Mouse (Mus musculus) forebrain, embryonic 11.5 days (tissue): ENCODE results near the gene Slc12a8. TPM values are rescaled to one million over a fixed set of nuclear protein-coding genes. Genes with fewer than 3 reads are reported as not detected.

ENCODE experiments used
- ATAC-seq: fragments of 200-750 bp; cut with Nextera tagmentation; replicated peaks from 2 replicates; pipeline ENCODE4 v1.8.0; 2017; ENCODE audit warnings: moderate TSS enrichment; ENCODE audit not compliant: low FRiP score
- DNase-seq: peaks from one replicate; pipeline ENCODE4 v3.0.0-alpha.2; 2017; ENCODE audit warnings: low spot score
- H3K27ac ChIP-seq: fragments of 300-500 bp; sonication (generic); 2 replicates; pipeline ENCODE4 v1.5.1; 2014; ENCODE audit warnings: low read depth, low read length
- H3K27me3 ChIP-seq: fragments of 300-500 bp; sonication (generic); 2 replicates; pipeline ENCODE4 v1.6.1; 2014; ENCODE audit warnings: mild to moderate bottlenecking, low read length, mixed read lengths; ENCODE audit not compliant: control insufficient read depth, insufficient read depth
- H3K36me3 ChIP-seq: fragments of 300-500 bp; sonication (generic); 2 replicates; pipeline ENCODE4 v1.6.1; 2014; ENCODE audit warnings: mild to moderate bottlenecking, low read length, moderate library complexity, mixed read lengths; ENCODE audit not compliant: control insufficient read depth, insufficient read depth
- H3K4me1 ChIP-seq: fragments of 300-500 bp; sonication (generic); replicated peaks from 2 replicates; pipeline ENCODE4 v1.6.1; 2014; ENCODE audit warnings: low read length, mixed read lengths; ENCODE audit not compliant: control insufficient read depth, insufficient read depth
- H3K4me2 ChIP-seq: fragments of 300-500 bp; sonication (generic); 2 replicates; pipeline ENCODE4 v1.6.1; 2014; ENCODE audit warnings: low read depth, mild to moderate bottlenecking, low read length, moderate library complexity, mixed read lengths; ENCODE audit not compliant: severe bottlenecking
- H3K4me3 ChIP-seq: fragments of 300-500 bp; sonication (generic); 2 replicates; pipeline ENCODE4 v1.5.1; 2014; ENCODE audit warnings: low read depth, low read length
- H3K9ac ChIP-seq: fragments of 300-500 bp; sonication (generic); 2 replicates; pipeline ENCODE4 v1.6.1; 2014; ENCODE audit warnings: low read length
- H3K9me3 ChIP-seq: fragments of 300-500 bp; sonication (generic); 2 replicates; pipeline ENCODE4 v1.6.1; 2016; ENCODE audit warnings: low read length, mixed read lengths; ENCODE audit not compliant: control insufficient read depth
- WGBS: fragments of 180-500 bp; shearing (Covaris S2); extraction: QIAGEN DNeasy Blood & Tissue Kit; methylation state at CpG from one replicate; pipeline ENCODE4 v1.1.7; 2014; 5-methylcytosine and 5-hydroxymethylcytosine counted together
- polyA plus RNA-seq: library from polyadenylated mRNA; unstranded; fragments of >200 nt; fragmentation: Nextera tagmentation; extraction: Ambion mirVana; gene quantifications from 2 replicates; pipeline ENCODE4 v1.2.1, GENCODE M21; 2014

Gene Slc12a8
- polyA plus RNA-seq, 1 experiment from 2014 or later: 1.3 TPM

DNA sequence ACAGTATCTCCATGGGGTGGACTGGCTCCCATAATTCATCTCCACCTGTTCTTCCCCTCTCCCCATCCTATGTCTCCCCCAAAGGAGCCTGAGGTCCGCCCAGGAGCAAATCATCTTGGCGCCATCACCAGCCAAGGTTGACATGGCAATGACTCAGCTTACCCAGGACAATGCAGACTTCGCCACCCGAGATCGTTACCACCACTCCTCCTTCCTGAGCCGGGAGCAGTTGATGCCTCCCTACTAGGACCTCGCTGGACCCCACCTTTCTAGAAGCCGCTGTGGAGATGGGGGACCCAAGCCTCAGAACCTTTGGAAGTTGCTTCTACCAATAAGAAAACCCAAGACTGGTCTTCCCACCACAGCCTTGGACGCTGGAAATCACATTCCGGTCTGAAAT, 145.7 kb downstream of the Slc12a8 start:
- Histone ChIP-seq H3K27me3 (no peaks in the 10 kb centered on the region), H3K9me3 (no peaks in the 10 kb centered on the region), H3K27ac (no peak overlapping the region), H3K9ac (no peak overlapping the region), H3K4me1 (no peaks in the 10 kb centered on the region), H3K36me3 (no peaks in the 10 kb centered on the region), H3K4me3 (no peak overlapping the region), H3K4me2 (no peak overlapping the region)
- ATAC-seq (no peak), DNase-seq (no peak)
- WGBS: 91% methylated on average over 10 of the region's 10 CpGs

DNA sequence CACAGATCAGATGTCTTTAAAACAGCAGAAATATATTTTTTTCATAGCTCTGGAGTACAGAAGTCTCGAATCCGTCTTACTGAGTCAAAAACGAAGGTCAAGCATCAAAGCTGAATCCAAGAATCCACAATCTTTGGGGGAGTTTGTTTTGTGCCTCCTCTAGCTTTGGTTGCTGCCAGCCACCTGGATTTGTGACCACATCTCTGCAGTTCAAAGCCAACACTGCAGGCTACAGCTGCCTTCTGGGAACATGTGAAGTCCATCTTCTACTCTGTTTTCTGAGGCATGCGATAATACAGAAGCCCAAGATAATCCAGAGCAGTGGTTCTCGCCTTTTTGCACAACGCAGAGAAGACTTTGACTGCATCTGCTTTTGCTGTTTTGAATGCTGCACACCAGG, 149.1 kb downstream of the Slc12a8 start:
- no peaks in the 10 kb centered on the region for H3K9me3 ChIP-seq
- no peaks in the 10 kb centered on the region for H3K27me3 ChIP-seq
- 88% methylated on average over 6 of the region's 6 CpGs for WGBS
- H3K36me3 ChIP-seq: no peaks in the 10 kb centered on the region
- H3K9ac ChIP-seq: no peak overlapping the region
- no peak overlapping the region for H3K4me3 ChIP-seq
- DNase-seq (no peak), ATAC-seq (no peak)
- no peak overlapping the region for H3K27ac ChIP-seq
- H3K4me1 ChIP-seq: no peaks in the 10 kb centered on the region
- no peak overlapping the region for H3K4me2 ChIP-seq

DNA sequence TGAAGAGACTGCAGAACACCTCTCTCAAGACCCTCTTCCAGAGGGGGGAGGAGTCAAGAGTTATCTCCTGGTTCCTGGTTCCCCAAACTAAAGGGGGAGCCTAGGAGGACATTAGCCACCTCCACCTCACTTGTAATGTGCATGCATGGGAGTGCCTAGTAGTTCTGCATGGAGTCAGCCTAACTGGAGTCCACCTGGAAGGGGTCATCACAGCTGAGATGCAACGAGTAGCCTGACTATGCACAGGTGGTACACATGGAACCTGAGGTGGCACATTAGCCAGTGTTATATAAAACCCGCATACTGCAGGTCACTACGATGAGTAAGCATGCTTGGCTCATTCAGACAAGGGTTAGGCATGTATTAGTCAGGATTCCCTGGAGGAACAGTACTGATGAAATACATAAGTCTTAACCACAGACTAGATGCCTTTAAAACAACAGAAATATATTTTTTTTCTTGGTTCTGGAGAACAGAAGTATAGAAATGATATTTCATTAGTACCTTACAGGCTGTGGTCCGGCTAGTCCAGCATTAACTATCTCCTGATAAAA, 149.9 kb downstream of the Slc12a8 start:
- no peak overlapping the region for H3K4me2 ChIP-seq
- H3K4me3 ChIP-seq: no peak overlapping the region
- no peaks in the 10 kb centered on the region for H3K4me1 ChIP-seq
- H3K27ac ChIP-seq: no peak overlapping the region
- no peaks in the 10 kb centered on the region for H3K9me3 ChIP-seq
- 86% methylated on average over 4 of the region's 4 CpGs for WGBS
- ATAC-seq: no peak
- H3K9ac ChIP-seq: no peak overlapping the region
- DNase-seq: no peak
- no peaks in the 10 kb centered on the region for H3K36me3 ChIP-seq
- H3K27me3 ChIP-seq: no peaks in the 10 kb centered on the region

DNA sequence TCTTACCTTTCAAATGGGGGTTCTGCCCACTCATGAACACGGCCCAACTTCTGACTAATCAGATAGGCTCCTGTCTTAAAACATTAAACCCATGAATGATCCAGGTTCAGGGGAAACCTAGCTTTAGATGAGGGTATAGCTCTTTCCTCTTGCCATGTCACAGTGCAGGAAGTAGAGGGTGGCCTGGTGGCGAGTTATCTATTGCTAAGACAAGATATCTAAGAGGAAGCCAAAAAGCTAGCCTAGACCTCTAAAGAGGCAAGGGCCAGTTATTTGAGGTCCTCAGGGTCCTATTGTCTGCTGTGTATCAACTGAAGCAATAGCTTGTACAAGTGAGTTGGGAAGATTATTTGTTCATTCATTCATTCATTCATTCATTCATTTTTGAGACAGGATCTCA, 151.3 kb downstream of the Slc12a8 start:
- ATAC-seq (no peak), DNase-seq (no peak)
- H3K9ac ChIP-seq: no peak overlapping the region
- H3K36me3 ChIP-seq: no peaks in the 10 kb centered on the region
- H3K4me2 ChIP-seq: no peak overlapping the region
- WGBS: 96% methylated on average over 2 of the region's 2 CpGs
- no peak overlapping the region for H3K27ac ChIP-seq
- H3K4me1 ChIP-seq: no peaks in the 10 kb centered on the region
- no peaks in the 10 kb centered on the region for H3K9me3 ChIP-seq
- H3K4me3 ChIP-seq: no peak overlapping the region
- no peaks in the 10 kb centered on the region for H3K27me3 ChIP-seq

DNA sequence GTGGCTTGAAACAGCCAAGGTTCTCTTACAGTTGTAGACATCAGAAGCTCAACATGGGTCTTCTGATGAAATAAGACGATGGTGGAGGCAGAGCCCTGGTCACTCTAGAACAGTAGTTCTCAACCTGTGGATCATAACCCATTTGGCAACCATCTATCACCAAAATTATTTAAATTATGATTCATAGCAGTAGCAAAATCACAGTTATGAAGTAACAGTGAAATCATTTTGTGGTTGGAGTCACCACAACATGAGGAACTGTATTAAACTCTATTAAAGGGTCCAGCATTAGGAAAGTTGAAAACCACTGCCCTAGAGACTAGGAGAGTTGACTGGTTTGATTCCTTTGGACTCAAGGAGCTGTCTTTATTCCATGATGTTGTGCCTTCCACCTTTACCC, 151.9 kb downstream of the Slc12a8 start:
- H3K4me2 ChIP-seq: no peak overlapping the region
- H3K27me3 ChIP-seq: no peaks in the 10 kb centered on the region
- no peak for DNase-seq
- no peaks in the 10 kb centered on the region for H3K36me3 ChIP-seq
- ATAC-seq: no peak
- H3K4me1 ChIP-seq: no peaks in the 10 kb centered on the region
- H3K4me3 ChIP-seq: no peak overlapping the region
- H3K9ac ChIP-seq: no peak overlapping the region
- H3K9me3 ChIP-seq: no peaks in the 10 kb centered on the region
- no peak overlapping the region for H3K27ac ChIP-seq
- 90% methylated on average over 1 of the region's 1 CpGs for WGBS

DNA sequence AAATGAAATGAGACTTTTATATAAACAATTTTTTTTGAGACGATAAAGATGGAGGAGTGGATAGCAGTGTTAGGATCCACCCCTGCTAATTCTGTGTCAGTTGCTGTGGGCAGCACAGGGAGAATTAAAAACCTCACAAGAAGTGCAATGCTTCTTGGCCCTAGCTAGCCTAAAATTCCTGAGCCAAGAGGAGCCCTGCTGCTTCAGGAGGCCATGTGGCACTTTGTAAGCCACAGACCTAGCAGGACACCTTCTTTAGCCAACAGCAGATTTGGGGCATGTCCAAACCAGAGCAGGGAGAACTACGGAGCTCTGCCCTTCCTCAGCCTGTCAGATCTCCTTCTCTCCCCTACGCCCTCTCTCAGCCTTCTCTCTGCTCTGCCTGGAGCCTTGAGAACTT, 153.2 kb downstream of the Slc12a8 start:
- DNase-seq (no peak), ATAC-seq (no peak)
- no peaks in the 10 kb centered on the region for H3K4me1 ChIP-seq
- H3K36me3 ChIP-seq: no peaks in the 10 kb centered on the region
- no peaks in the 10 kb centered on the region for H3K27me3 ChIP-seq
- no peak overlapping the region for H3K9ac ChIP-seq
- no peak overlapping the region for H3K4me2 ChIP-seq
- WGBS: 82% methylated on average over 3 of the region's 3 CpGs
- no peaks in the 10 kb centered on the region for H3K9me3 ChIP-seq
- no peak overlapping the region for H3K27ac ChIP-seq
- no peak overlapping the region for H3K4me3 ChIP-seq

DNA sequence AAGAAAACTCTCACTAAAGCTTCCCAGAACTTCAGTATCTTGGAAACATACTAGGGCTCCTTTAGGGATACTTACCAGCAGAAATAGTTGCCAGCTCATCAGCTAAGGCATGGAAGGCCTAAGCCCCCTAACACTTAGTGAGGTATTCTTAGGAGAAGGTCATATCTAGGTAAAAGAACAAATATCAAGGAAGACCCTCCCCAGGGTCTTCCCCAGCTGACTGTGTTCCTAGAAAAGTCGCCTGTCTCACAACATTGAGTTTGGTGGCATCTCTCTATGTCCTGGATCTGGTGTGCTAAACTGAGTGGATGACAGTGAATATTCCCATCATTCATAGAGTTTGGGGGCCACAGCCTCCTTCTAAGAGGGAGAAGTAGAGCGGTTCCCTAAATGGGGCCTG, 153.8 kb downstream of the Slc12a8 start:
- Histone ChIP-seq H3K4me3 (no peak overlapping the region), H3K27me3 (no peaks in the 10 kb centered on the region), H3K36me3 (no peaks in the 10 kb centered on the region), H3K4me2 (no peak overlapping the region), H3K4me1 (no peaks in the 10 kb centered on the region), H3K9ac (no peak overlapping the region), H3K27ac (no peak overlapping the region), H3K9me3 (no peaks in the 10 kb centered on the region)
- ATAC-seq (no peak), DNase-seq (no peak)
- WGBS: 91% methylated on average over 2 of the region's 2 CpGs

DNA sequence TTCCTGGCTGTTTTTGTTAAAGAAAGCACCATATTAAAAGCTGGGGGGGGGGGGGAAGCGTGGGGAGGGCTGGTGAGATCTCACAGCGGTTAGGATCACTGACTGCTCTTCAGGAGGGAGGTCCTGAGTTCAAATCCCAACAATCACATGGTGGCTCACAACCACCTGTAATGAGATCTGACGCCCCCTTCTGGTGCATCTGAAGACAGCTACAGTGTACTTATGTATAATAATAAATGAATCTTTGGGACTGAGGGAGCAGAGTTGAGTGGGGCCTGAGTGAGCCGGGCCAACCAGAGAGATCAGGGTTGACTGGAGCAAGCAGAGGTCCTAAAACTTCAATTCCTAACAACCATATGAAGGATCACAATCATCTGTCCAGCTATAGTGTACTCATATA, 155.1 kb downstream of the Slc12a8 start:
- no peak overlapping the region for H3K27ac ChIP-seq
- no peak overlapping the region for H3K4me2 ChIP-seq
- H3K4me1 ChIP-seq: peaks cover 3% of the 10 kb centered on the region; the same call in 1 of the 2 replicates
- no peak overlapping the region for H3K4me3 ChIP-seq
- no peaks in the 10 kb centered on the region for H3K27me3 ChIP-seq
- DNase-seq (no peak), ATAC-seq (no peak)
- H3K9me3 ChIP-seq: no peaks in the 10 kb centered on the region
- 85% methylated on average over 4 of the region's 4 CpGs for WGBS
- H3K9ac ChIP-seq: no peak overlapping the region
- no peaks in the 10 kb centered on the region for H3K36me3 ChIP-seq

DNA sequence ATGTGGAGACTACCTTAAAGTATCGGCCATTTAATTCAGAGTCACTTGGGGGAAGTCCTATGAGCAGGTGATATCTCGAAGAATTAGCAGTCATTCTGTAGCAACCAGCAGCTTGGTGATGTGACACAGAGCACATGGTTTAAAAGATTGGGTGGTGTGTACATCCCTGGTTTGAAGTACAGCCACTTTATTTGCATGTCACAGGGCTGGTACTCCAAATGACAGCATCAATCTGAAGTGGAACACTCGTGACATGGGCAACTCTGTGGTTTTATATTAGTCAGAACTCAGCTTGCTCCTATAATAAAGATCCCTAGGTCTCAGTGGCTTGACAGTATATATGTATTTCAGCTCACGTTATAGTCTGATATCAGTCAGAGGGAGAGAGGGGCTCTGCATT, 155.5 kb downstream of the Slc12a8 start:
- no peaks in the 10 kb centered on the region for H3K27me3 ChIP-seq
- no peak overlapping the region for H3K4me3 ChIP-seq
- ATAC-seq: no peak
- no peak overlapping the region for H3K9ac ChIP-seq
- no peak for DNase-seq
- no peaks in the 10 kb centered on the region for H3K36me3 ChIP-seq
- no peaks in the 10 kb centered on the region for H3K9me3 ChIP-seq
- WGBS: 90% methylated on average over 4 of the region's 4 CpGs
- peaks cover 3% of the 10 kb centered on the region; the same call in 1 of the 2 replicates for H3K4me1 ChIP-seq
- no peak overlapping the region for H3K27ac ChIP-seq
- H3K4me2 ChIP-seq: no peak overlapping the region
